In the genomic region with DNA sequence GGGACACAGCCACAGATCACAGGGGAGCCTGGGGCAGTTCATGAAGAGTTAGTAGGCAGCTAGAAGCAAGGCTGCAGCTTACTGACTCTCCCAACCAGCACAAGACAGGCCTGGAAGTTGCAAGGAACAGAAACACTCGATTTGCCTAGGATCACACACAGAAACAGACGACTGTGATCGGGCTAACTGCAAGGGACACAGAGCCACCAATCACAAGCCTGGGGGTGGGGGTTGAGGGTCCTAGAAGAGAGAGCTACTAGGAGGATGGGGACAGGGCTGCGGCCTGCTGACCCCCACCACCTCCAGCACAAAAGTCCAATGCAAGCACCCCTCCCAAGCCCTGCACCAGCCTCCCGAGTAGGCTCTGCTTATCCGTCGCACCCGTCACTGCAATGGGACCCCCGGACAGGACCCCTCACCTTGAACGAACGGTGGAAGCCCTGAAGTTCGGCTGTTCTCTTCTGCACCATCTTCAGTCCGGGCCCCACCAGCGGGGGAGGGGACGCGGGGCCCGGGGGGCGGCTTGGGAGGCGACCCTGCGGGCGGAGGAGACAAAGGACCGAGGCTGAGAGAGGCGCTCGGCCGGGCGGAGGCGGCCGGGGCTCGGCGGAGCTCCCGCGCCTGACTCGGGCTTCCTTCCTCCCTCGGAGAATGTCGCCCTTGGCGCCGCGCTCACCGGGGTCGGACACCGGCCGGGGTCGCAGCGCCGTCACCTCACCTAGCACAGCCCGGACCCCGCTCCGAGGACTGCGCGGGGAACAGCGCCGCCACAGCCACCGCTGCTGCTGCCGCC, we compare ENCODE assay signal across 8 mouse cellular contexts. TPM values are rescaled to one million over a fixed set of nuclear protein-coding genes. Genes with fewer than 3 reads are reported as not detected.
A peak's percentile ranks its signal among the peaks of the same experiment; 100 is the strongest.
DNase-seq lines count a peak whose midpoint lies in the region; ATAC-seq and TF ChIP-seq lines count a peak whose summit lies in the region.

No protein-coding gene starts in this region.

- H3K9me3 ChIP-seq in CH12.LX (replicated peaks; ENCODE audit: low read length), result no peaks in the 10 kb centered on the region
- no peaks in the 10 kb centered on the region for H3K9me3 ChIP-seq in embryonic facial prominence, embryonic 12.5 days
- no peaks in the 10 kb centered on the region for H3K9me3 ChIP-seq in intestine, embryonic 15.5 days
- no peaks in the 10 kb centered on the region for H3K9me3 ChIP-seq in midbrain, embryonic 13.5 days

- 0 out of 2 replicates have a peak, but pooled peaks have one; percentile 3 for ATAC-seq in embryonic facial prominence, embryonic 12.5 days (ENCODE audit: insufficient number of reproducible peaks, insufficient read depth, low FRiP score, low TSS enrichment)
- peak; percentile 7 for ATAC-seq in intestine, embryonic 15.5 days
- peak; percentile 12 for ATAC-seq in midbrain, embryonic 13.5 days
- ATAC-seq in CD4-positive, CD25-positive, alpha-beta regulatory T cell, adult 4 months, result no peak

- peaks cover 59% of the 10 kb centered on the region for H3K4me1 ChIP-seq in heart, adult 2 months (ENCODE audit: control insufficient read depth, insufficient read depth, low read length)
- H3K4me1 ChIP-seq in CH12.LX (ENCODE audit: control insufficient read depth in 1 of 2, insufficient read depth in 2 of 2), result peaks cover 29 to 72% of the 10 kb centered on the region in 2 experiments
- peaks cover 49% of the 10 kb centered on the region for H3K4me1 ChIP-seq in embryonic facial prominence, embryonic 12.5 days
- peaks cover 55% of the 10 kb centered on the region for H3K4me1 ChIP-seq in intestine, embryonic 15.5 days (replicated peaks)
- H3K4me1 ChIP-seq in midbrain, embryonic 13.5 days (replicated peaks), result peaks cover 71% of the 10 kb centered on the region

- H3K36me3 ChIP-seq in heart, adult 2 months (ENCODE audit: control insufficient read depth, insufficient read depth, low read length), result peaks cover 24% of the 10 kb centered on the region
- peaks cover 25 to 42% of the 10 kb centered on the region in 2 experiments for H3K36me3 ChIP-seq in CH12.LX (replicated peaks in 1 of 2; ENCODE audit: control insufficient read depth in 1 of 2, insufficient read depth in 1 of 2, low read length in 1 of 2)
- peaks cover 27% of the 10 kb centered on the region for H3K36me3 ChIP-seq in embryonic facial prominence, embryonic 12.5 days
- peaks cover 15% of the 10 kb centered on the region for H3K36me3 ChIP-seq in intestine, embryonic 15.5 days
- peaks cover 22% of the 10 kb centered on the region for H3K36me3 ChIP-seq in midbrain, embryonic 13.5 days

- peaks cover 6% of the 10 kb centered on the region for H3K79me2 ChIP-seq in heart, adult 2 months (replicated peaks; ENCODE audit: control insufficient read depth, insufficient read depth, low read length)
- peaks cover 40% of the 10 kb centered on the region for H3K79me2 ChIP-seq in CH12.LX (replicated peaks; ENCODE audit: control insufficient read depth, extremely low read depth, insufficient read depth, poor library complexity, severe bottlenecking)

- DNase-seq in heart, adult 2 months, result no peak
- no peak for DNase-seq in heart, postnatal 14 days
- no peak for DNase-seq in CH12.LX (ENCODE audit: extremely low read depth)
- no peak for DNase-seq in urinary bladder, adult 18-20 months (ENCODE audit: low spot score in 2 of 2)

- TF ChIP-seq POLR2A in heart, adult 2 months (IDR thresholded peaks at IDR 0.05; ENCODE audit: insufficient read depth, low read depth, low read length), result no peak
- no peak for TF ChIP-seq POLR2A in CH12.LX (IDR thresholded peaks at IDR 0.05; ENCODE audit: low read depth, low read length)

- TF ChIP-seq RAD21 in CH12.LX (IDR thresholded peaks at IDR 0.05; ENCODE audit: low read depth, low read length), result no peak

- peak overlapping the region; percentile 97 for H3K4me3 ChIP-seq in heart, adult 2 months
- peak overlapping the region; percentile 75 to 99 (median 85) for H3K4me3 ChIP-seq in CH12.LX (replicated peaks in 1 of 3; ENCODE audit: low read depth in 2 of 3, low read length in 2 of 3, poor library complexity in 1 of 3)
- H3K4me3 ChIP-seq in embryonic facial prominence, embryonic 12.5 days, result peak overlapping the region; percentile 97
- peak overlapping the region; percentile 92 for H3K4me3 ChIP-seq in intestine, embryonic 15.5 days (replicated peaks)
- peak overlapping the region; percentile 99 for H3K4me3 ChIP-seq in midbrain, embryonic 13.5 days (replicated peaks)

- H3K4me2 ChIP-seq in CH12.LX (ENCODE audit: insufficient read depth, low read depth, poor library complexity, severe bottlenecking), result peak overlapping the region; percentile 64
- H3K4me2 ChIP-seq in embryonic facial prominence, embryonic 12.5 days (replicated peaks), result peak overlapping the region; percentile 83
- peak overlapping the region; percentile 85 for H3K4me2 ChIP-seq in intestine, embryonic 15.5 days (replicated peaks)
- peak overlapping the region; percentile 84 for H3K4me2 ChIP-seq in midbrain, embryonic 13.5 days (replicated peaks)

- H3K27ac ChIP-seq in heart, adult 2 months, result peak overlapping the region; percentile 97
- 0 out of 2 replicates have a peak overlapping the region, but pooled peaks have one; percentile 12 for H3K27ac ChIP-seq in CH12.LX (ENCODE audit: insufficient read depth, low read depth)
- peak overlapping the region; percentile 83 for H3K27ac ChIP-seq in embryonic facial prominence, embryonic 12.5 days
- peak overlapping the region; percentile 80 for H3K27ac ChIP-seq in intestine, embryonic 15.5 days
- H3K27ac ChIP-seq in midbrain, embryonic 13.5 days, result peak overlapping the region; percentile 98

- H3K9ac ChIP-seq in heart, adult 2 months (ENCODE audit: low read depth, low read length), result peak overlapping the region; percentile 99
- H3K9ac ChIP-seq in CH12.LX (ENCODE audit: insufficient read depth, low read depth), result peak overlapping the region; percentile 98
- peak overlapping the region; percentile 97 for H3K9ac ChIP-seq in embryonic facial prominence, embryonic 12.5 days
- peak overlapping the region; percentile 96 for H3K9ac ChIP-seq in intestine, embryonic 15.5 days
- peak overlapping the region; percentile 99 for H3K9ac ChIP-seq in midbrain, embryonic 13.5 days (replicated peaks)

- TF ChIP-seq CTCF in heart, adult 2 months (IDR thresholded peaks at IDR 0.05), result no peak
- no peak for TF ChIP-seq CTCF in CH12.LX (conservative IDR thresholded peaks at IDR 0.05 in 1 of 2, IDR thresholded peaks at IDR 0.05 in 1 of 2; ENCODE audit: low read depth in 2 of 2, low read length in 2 of 2)

- under 1% methylated on average over 54 of the region's 54 CpGs for WGBS in heart, adult 2 months
- WGBS in embryonic facial prominence, embryonic 12.5 days, result under 1% methylated on average over 45 of the region's 54 CpGs
- under 1% methylated on average over 50 of the region's 54 CpGs for WGBS in intestine, embryonic 15.5 days
- WGBS in midbrain, embryonic 13.5 days, result 0% methylated on average over 54 of the region's 54 CpGs

- intact Hi-C loops in heart, adult 2 months (cut with DNase I), result loop anchor here (2.0 kb wide), 1 partner anchor 17 kb away; no protein-coding TSS in a partner anchor
- intact Hi-C loops in heart, postnatal 14 days (cut with DNase I), result loop anchor here (2.0 kb wide), 1 partner anchor 15 kb away; no protein-coding TSS in a partner anchor

- dilution Hi-C loops in CH12.LX (cut with MboI; ENCODE audit: extremely low pct_ligation_motif_present, extremely low pct_unique_long_range_greater_than_20kb, low sequenced_read_pairs), result no loop called here

- H3K27me3 ChIP-seq in heart, adult 2 months (ENCODE audit: control insufficient read depth, insufficient read depth, low read length), result no peaks in the 10 kb centered on the region
- no peaks in the 10 kb centered on the region for H3K27me3 ChIP-seq in CH12.LX (replicated peaks)
- no peaks in the 10 kb centered on the region for H3K27me3 ChIP-seq in embryonic facial prominence, embryonic 12.5 days
- no peaks in the 10 kb centered on the region for H3K27me3 ChIP-seq in intestine, embryonic 15.5 days (replicated peaks)
- H3K27me3 ChIP-seq in midbrain, embryonic 13.5 days, result no peaks in the 10 kb centered on the region

- in situ Hi-C loops in CH12.LX (cut with MboI; ENCODE audit: low pct_ligation_motif_present, low pct_unique_long_range_greater_than_20kb, low sequenced_read_pairs), result loop anchor here (25.0 kb wide), 1 partner anchor 238 kb away; the partner anchor contains the start of gene Tcf3

- no peak for TF ChIP-seq EP300 in heart, adult 2 months (IDR thresholded peaks at IDR 0.05; ENCODE audit: insufficient read depth, low read depth, low read length)
- no peak for TF ChIP-seq EP300 in CH12.LX (IDR thresholded peaks at IDR 0.05; ENCODE audit: low read length)

RNA-seq across cellular contexts. Expression of gene Mknk2, which starts 2.3 kb away (rescaled TPM):
- total RNA-seq in heart, adult 2 months (2021), result 100 to 1,000 TPM; 176 to 229 TPM
- 199 and 208 TPM in 2 replicates for polyA plus RNA-seq in heart, adult 2 months (2012; rRNA removed)
- 100 to 1,000 TPM; 166 to 169 TPM for total RNA-seq in heart, postnatal 14 days (2021)
- 91.5 and 110 TPM in 2 replicates for total RNA-seq in CH12.LX (2012; rRNA removed)
- total RNA-seq in CH12.LX (2014; rRNA removed), result 121 and 138 TPM in 2 replicates
- polyA plus RNA-seq in CH12.LX (2012; ENCODE audit: insufficient read length, low read depth), result 175 and 199 TPM in 2 replicates
- 117 and 122 TPM in 2 replicates for polyA plus RNA-seq in embryonic facial prominence, embryonic 12.5 days (2016; fragmentation: Nextera tagmentation; extraction: Ambion mirVana)
- 68.8 and 73.0 TPM in 2 replicates for polyA plus RNA-seq in intestine, embryonic 15.5 days (2015; fragmentation: Nextera tagmentation; extraction: Ambion mirVana)
- polyA plus RNA-seq in midbrain, embryonic 13.5 days (2015; fragmentation: Nextera tagmentation; extraction: Ambion mirVana), result 49.6 and 60.1 TPM in 2 replicates
- polyA plus RNA-seq in CD4-positive, CD25-positive, alpha-beta regulatory T cell, adult 4 months (2017; shearing (Covaris generic)), result 10 to 100 TPM; 37.3 to 51.7 TPM

RNA-seq across cellular contexts. Expression of gene Btbd2, which starts 18.7 kb away (rescaled TPM):
- 10 to 100 TPM; 43.7 to 44.2 TPM for total RNA-seq in heart, adult 2 months (2021)
- polyA plus RNA-seq in heart, adult 2 months (2012; rRNA removed), result 57.3 and 60.1 TPM in 2 replicates
- 10 to 100 TPM; 40.6 to 41.9 TPM for total RNA-seq in heart, postnatal 14 days (2021)
- total RNA-seq in CH12.LX (2012; rRNA removed), result 19.3 and 26.2 TPM in 2 replicates
- 10.0 and 11.1 TPM in 2 replicates for total RNA-seq in CH12.LX (2014; rRNA removed)
- polyA plus RNA-seq in CH12.LX (2012; ENCODE audit: insufficient read length, low read depth), result 18.8 and 19.4 TPM in 2 replicates
- polyA plus RNA-seq in embryonic facial prominence, embryonic 12.5 days (2016; fragmentation: Nextera tagmentation; extraction: Ambion mirVana), result 109 and 110 TPM in 2 replicates
- 54.9 and 62.4 TPM in 2 replicates for polyA plus RNA-seq in intestine, embryonic 15.5 days (2015; fragmentation: Nextera tagmentation; extraction: Ambion mirVana)
- 60.9 and 80.6 TPM in 2 replicates for polyA plus RNA-seq in midbrain, embryonic 13.5 days (2015; fragmentation: Nextera tagmentation; extraction: Ambion mirVana)
- 1 to 10 TPM; 7.2 to 7.3 TPM for polyA plus RNA-seq in CD4-positive, CD25-positive, alpha-beta regulatory T cell, adult 4 months (2017; shearing (Covaris generic))

RNA-seq across cellular contexts. Expression of gene Mob3a, which starts 26.2 kb away (rescaled TPM):
- 1 to 10 TPM; 7.4 to 7.6 TPM for total RNA-seq in heart, adult 2 months (2021)
- 11.7 and 13.6 TPM in 2 replicates for polyA plus RNA-seq in heart, adult 2 months (2012; rRNA removed)
- total RNA-seq in heart, postnatal 14 days (2021), result 10 to 100 TPM in 1 of 2 experiments, 1 to 10 TPM in 1; 7.0 to 11.4 TPM
- total RNA-seq in CH12.LX (2012; rRNA removed) (56.9 and 71.7 TPM in 2 replicates), CH12.LX (2014; rRNA removed) (65.2 and 71.4 TPM in 2 replicates)
- polyA plus RNA-seq in CH12.LX (2012; ENCODE audit: insufficient read length, low read depth), result 75.0 and 84.2 TPM in 2 replicates
- polyA plus RNA-seq in embryonic facial prominence, embryonic 12.5 days (2016; fragmentation: Nextera tagmentation; extraction: Ambion mirVana), result 57.4 and 60.9 TPM in 2 replicates
- polyA plus RNA-seq in intestine, embryonic 15.5 days (2015; fragmentation: Nextera tagmentation; extraction: Ambion mirVana), result 40.4 and 43.0 TPM in 2 replicates
- polyA plus RNA-seq in midbrain, embryonic 13.5 days (2015; fragmentation: Nextera tagmentation; extraction: Ambion mirVana), result 58.3 and 58.5 TPM in 2 replicates
- polyA plus RNA-seq in CD4-positive, CD25-positive, alpha-beta regulatory T cell, adult 4 months (2017; shearing (Covaris generic)), result 100 to 1,000 TPM; 265 to 359 TPM

RNA-seq across cellular contexts. Expression of gene Izumo4, which starts 26.4 kb away (rescaled TPM):
- 1 to 10 TPM; 3.4 to 3.8 TPM for total RNA-seq in heart, adult 2 months (2021)
- polyA plus RNA-seq in heart, adult 2 months (2012; rRNA removed), result 13.3 and 15.6 TPM in 2 replicates
- total RNA-seq in heart, postnatal 14 days (2021), result 1 to 10 TPM; 4.5 to 4.9 TPM
- 8.1 and 9.6 TPM in 2 replicates for total RNA-seq in CH12.LX (2012; rRNA removed)
- total RNA-seq in CH12.LX (2014; rRNA removed), result 2.7 and 4.3 TPM in 2 replicates
- 5.9 TPM in 2 replicates for polyA plus RNA-seq in CH12.LX (2012; ENCODE audit: insufficient read length, low read depth)
- polyA plus RNA-seq in embryonic facial prominence, embryonic 12.5 days (2016; fragmentation: Nextera tagmentation; extraction: Ambion mirVana), result 20.5 and 23.6 TPM in 2 replicates
- polyA plus RNA-seq in intestine, embryonic 15.5 days (2015; fragmentation: Nextera tagmentation; extraction: Ambion mirVana), result 22.3 and 26.5 TPM in 2 replicates
- 37.8 and 39.2 TPM in 2 replicates for polyA plus RNA-seq in midbrain, embryonic 13.5 days (2015; fragmentation: Nextera tagmentation; extraction: Ambion mirVana)
- 100 to 1,000 TPM in 1 of 2 experiments, 10 to 100 TPM in 1; 89.2 to 116 TPM for polyA plus RNA-seq in CD4-positive, CD25-positive, alpha-beta regulatory T cell, adult 4 months (2017; shearing (Covaris generic))

RNA-seq across cellular contexts. Expression of gene Csnk1g2, which starts 53.0 kb away (rescaled TPM):
- 100 to 1,000 TPM; 117 to 130 TPM for total RNA-seq in heart, adult 2 months (2021)
- polyA plus RNA-seq in heart, adult 2 months (2012; rRNA removed), result 125 and 130 TPM in 2 replicates
- total RNA-seq in heart, postnatal 14 days (2021), result 100 to 1,000 TPM; 123 to 131 TPM
- total RNA-seq in CH12.LX (2012; rRNA removed) (44.1 and 50.3 TPM in 2 replicates), CH12.LX (2014; rRNA removed) (44.3 and 50.1 TPM in 2 replicates)
- 55.9 and 59.0 TPM in 2 replicates for polyA plus RNA-seq in CH12.LX (2012; ENCODE audit: insufficient read length, low read depth)
- 250 and 263 TPM in 2 replicates for polyA plus RNA-seq in embryonic facial prominence, embryonic 12.5 days (2016; fragmentation: Nextera tagmentation; extraction: Ambion mirVana)
- polyA plus RNA-seq in intestine, embryonic 15.5 days (2015; fragmentation: Nextera tagmentation; extraction: Ambion mirVana), result 134 and 152 TPM in 2 replicates
- polyA plus RNA-seq in midbrain, embryonic 13.5 days (2015; fragmentation: Nextera tagmentation; extraction: Ambion mirVana), result 73.8 and 115 TPM in 2 replicates
- polyA plus RNA-seq in CD4-positive, CD25-positive, alpha-beta regulatory T cell, adult 4 months (2017; shearing (Covaris generic)), result 10 to 100 TPM in 1 of 2 experiments, 1 to 10 TPM in 1; 6.9 to 12.8 TPM

Comparison
In these comparisons a context has a peak if more than half of its experiments do, and no peak if none do; other contexts are left out.
1. H3K27ac ChIP-seq: peak in every context shown above with its lines; median percentile 98 in midbrain, embryonic 13.5 days; 97 in heart, adult 2 months; 83 in embryonic facial prominence, embryonic 12.5 days; 80 in intestine, embryonic 15.5 days; 12 in CH12.LX.